Mouse (Mus musculus): Measurements from ENCODE around the gene Yif1a.

Gene Yif1a

DNA sequence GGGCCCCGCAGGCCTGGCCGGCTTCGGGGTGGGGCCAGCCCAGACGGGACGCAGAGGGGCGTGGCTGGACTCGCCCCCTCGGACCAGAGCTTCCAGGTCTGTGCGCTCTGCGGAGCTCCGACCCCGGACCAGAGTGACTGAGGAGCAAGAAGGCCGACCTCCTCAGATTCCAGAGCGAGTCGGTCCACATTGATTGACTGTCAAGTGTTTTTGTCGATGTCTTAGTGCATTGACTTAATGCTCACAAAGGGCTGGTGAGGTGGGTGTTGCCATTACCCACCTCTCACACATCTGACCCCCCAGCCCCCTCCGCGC lies 30.0 kb downstream of the Yif1a start, which contains the start of gene Klc2:
Gene Klc2, minus strand, starts transcription at position 177 of the 315 bp plus-strand sequence.
- no peak for DNase-seq (ENCODE audit: low read depth, low spot score)

DNA sequence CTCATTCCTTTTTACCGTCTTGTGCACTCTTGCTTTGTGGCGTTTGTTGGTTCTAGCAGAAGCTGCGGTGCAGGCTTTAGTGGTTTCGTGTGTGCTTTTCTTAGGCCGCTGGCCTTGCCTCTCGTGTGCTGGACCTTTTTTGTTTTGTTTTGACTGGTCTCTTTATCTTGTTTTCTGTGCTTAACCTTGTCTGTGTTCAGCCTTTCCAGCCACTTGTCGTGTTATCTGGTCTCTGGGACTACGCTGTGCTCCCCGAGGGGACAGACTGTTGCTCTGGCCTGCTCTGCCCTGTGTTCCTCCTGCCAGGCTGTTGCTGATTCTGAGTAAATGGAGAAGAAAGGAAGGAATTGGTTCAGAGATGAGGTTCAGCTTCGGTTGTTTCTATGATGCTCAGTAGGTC lies 34.2 kb downstream of the Yif1a start:
- no peak for DNase-seq (ENCODE audit: low read depth, low spot score)

DNA sequence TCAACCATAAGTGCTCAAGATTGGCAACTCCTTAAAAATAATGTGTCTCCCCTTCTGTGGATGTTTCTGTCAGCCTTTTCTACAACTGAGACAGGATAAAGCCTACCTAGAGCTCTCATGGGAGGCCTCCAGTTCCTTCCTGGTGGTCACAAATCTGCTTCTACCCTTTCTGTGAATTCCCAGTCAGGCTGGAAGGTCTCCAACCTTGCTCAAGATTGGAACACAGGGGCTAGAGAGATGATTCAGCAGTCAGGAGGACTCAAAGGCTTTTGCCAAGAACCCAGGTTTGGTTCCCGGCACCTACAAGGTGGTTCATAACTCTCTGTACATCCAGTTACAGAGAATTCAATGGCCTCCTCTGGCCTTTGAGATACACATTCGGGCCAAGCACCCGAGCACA lies 34.9 kb downstream of the Yif1a start:
- no peak for DNase-seq (ENCODE audit: low read depth, low spot score)

GRCm38 (mm10) chr19:5124055-5124614 lies 35.8 kb downstream of the Yif1a start:
- no peak for DNase-seq (ENCODE audit: low read depth, low spot score)

GRCm38 (mm10) chr19:5129770-5130169 lies 41.4 kb downstream of the Yif1a start:
- DNase-seq (ENCODE audit: low read depth, low spot score) = no peak

GRCm38 (mm10) chr19:5131237-5131636 lies 42.9 kb downstream of the Yif1a start:
- no peak for DNase-seq (ENCODE audit: low read depth, low spot score)

GRCm38 (mm10) chr19:5139640-5140039 lies 51.3 kb downstream of the Yif1a start:
- DNase-seq (ENCODE audit: low read depth, low spot score) = peak; percentile 37

All from embryo, embryonic 11.5 days (tissue).